Mouse (Mus musculus): ENCODE results near the gene Flrt1. TPM values are rescaled to one million over a fixed set of nuclear protein-coding genes. Genes with fewer than 3 reads are reported as not detected.
"Not testable (repeated sequence)": the region's sequence is repeated elsewhere in the genome, so short reads cannot be mapped to it uniquely, and the experiment has no call there.

Gene Flrt1
- total RNA-seq, 4 experiments from 2014 or later, result 2.9 to 27.5 (median 14.8) TPM

GRCm38 (mm10) chr19:7067344-7068050, 38.0 kb downstream of the Flrt1 start:
- DNase-seq, result no peak

GRCm38 (mm10) chr19:7066828-7067342, 38.6 kb downstream of the Flrt1 start:
- DNase-seq, result no peak

- DNase-seq, result no peak
Observed at GRCm38 (mm10) chr19:7066034-7066827, 39.3 kb downstream of the Flrt1 start.

GRCm38 (mm10) chr19:7064571-7064970, 41.0 kb downstream of the Flrt1 start:
- peak; percentile 54 for DNase-seq

GRCm38 (mm10) chr19:7062916-7063315, 42.6 kb downstream of the Flrt1 start:
- DNase-seq, result no peak

GRCm38 (mm10) chr19:7062110-7062509, 43.4 kb downstream of the Flrt1 start:
- no peak for DNase-seq

GRCm38 (mm10) chr19:7058541-7058940, 47.0 kb downstream of the Flrt1 start:
- DNase-seq, result no peak

- DNase-seq, result peak; percentile 87
Observed at GRCm38 (mm10) chr19:7057722-7058207, 47.8 kb downstream of the Flrt1 start.

- peak; percentile 70 for DNase-seq
Observed at GRCm38 (mm10) chr19:7057126-7057721, 48.3 kb downstream of the Flrt1 start.

- peak; percentile 77 for DNase-seq
Observed at GRCm38 (mm10) chr19:7056248-7057087, 49.1 kb downstream of the Flrt1 start, which contains the start of gene Macrod1. TSS of gene Macrod1 (plus strand) at chr19:7056810.

GRCm38 (mm10) chr19:7055173-7055572, 50.4 kb downstream of the Flrt1 start:
- DNase-seq, result no peak

- no peak for DNase-seq
Observed at GRCm38 (mm10) chr19:7054772-7055171, 50.8 kb downstream of the Flrt1 start.

- DNase-seq, result not testable (repeated sequence)
Observed at GRCm38 (mm10) chr19:7053382-7053781, 52.1 kb downstream of the Flrt1 start.

GRCm38 (mm10) chr19:7044706-7045105, 60.8 kb downstream of the Flrt1 start:
- no peak for DNase-seq

GRCm38 (mm10) chr19:7044279-7044678, 61.2 kb downstream of the Flrt1 start:
- no peak for DNase-seq

Other genes starting within 250 kb of the Flrt1 start
- 1 to 10 TPM; 1.7 to 3.6 (median 2.4) TPM for gene Ccdc88b, start 247.5 kb downstream of the Flrt1 start, total RNA-seq (2022)
- gene Trmt112, start 196.0 kb downstream of the Flrt1 start, total RNA-seq (2022), result 100 to 1,000 TPM in 2 of 4 experiments, 10 to 100 TPM in 2; 83.2 to 116 (median 99.0) TPM
- gene Prdx5, start 195.6 kb downstream of the Flrt1 start, total RNA-seq (2022), result 100 to 1,000 TPM; 197 to 273 (median 224) TPM
- 10 to 100 TPM; 38.3 to 45.1 (median 44.1) TPM for gene Esrra, start 183.9 kb downstream of the Flrt1 start, total RNA-seq (2022)
- gene Catsperz, start 180.3 kb downstream of the Flrt1 start, total RNA-seq (2022), result not detected
- under 1 TPM in 2 of 4 experiments, not detected in 2; 0.14 to 0.24 TPM for gene Kcnk4, start 171.2 kb downstream of the Flrt1 start, total RNA-seq (2022)
- 10 to 100 TPM; 49.9 to 63.1 (median 56.6) TPM for gene Bad, start 163.9 kb downstream of the Flrt1 start, total RNA-seq (2022)
- gene Gpr137, start 163.2 kb downstream of the Flrt1 start, total RNA-seq (2022), result 10 to 100 TPM; 55.6 to 66.1 (median 63.4) TPM
- 100 to 1,000 TPM; 153 to 231 (median 191) TPM for gene Ppp1r14b, start 130.8 kb downstream of the Flrt1 start, total RNA-seq (2022)
- 10 to 100 TPM; 40.1 to 83.9 (median 62.1) TPM for gene Plcb3, start 129.3 kb downstream of the Flrt1 start, total RNA-seq (2022)
- 100 to 1,000 TPM in 2 of 4 experiments, 10 to 100 TPM in 2; 62.4 to 165 (median 91.8) TPM for gene Fkbp2, start 125.2 kb downstream of the Flrt1 start, total RNA-seq (2022)
- 100 to 1,000 TPM in 1 of 4 experiments, 10 to 100 TPM in 3; 86.5 to 119 (median 95.7) TPM for gene Vegfb, start 118.1 kb downstream of the Flrt1 start, total RNA-seq (2022)
- gene Dnajc4, start 113.2 kb downstream of the Flrt1 start, total RNA-seq (2022), result 10 to 100 TPM; 38.4 to 55.9 (median 43.3) TPM
- gene Nudt22, start 109.6 kb downstream of the Flrt1 start, total RNA-seq (2022), result 10 to 100 TPM; 36.6 to 56.0 (median 48.7) TPM
- gene Trpt1, start 109.6 kb downstream of the Flrt1 start, total RNA-seq (2022), result 10 to 100 TPM; 11.0 to 18.6 (median 15.0) TPM
- 10 to 100 TPM in 2 of 4 experiments, 1 to 10 TPM in 2; 6.4 to 10.8 (median 8.8) TPM for gene Fermt3, start 86.3 kb downstream of the Flrt1 start, total RNA-seq (2022)
- 100 to 1,000 TPM; 129 to 273 (median 162) TPM for gene Stip1, start 65.8 kb downstream of the Flrt1 start, total RNA-seq (2022)
- 10 to 100 TPM; 27.7 to 64.8 (median 40.3) TPM for gene Macrod1, start 48.9 kb downstream of the Flrt1 start, total RNA-seq (2022)
- gene Otub1, start 100.6 kb upstream of the Flrt1 start, total RNA-seq (2022), result 100 to 1,000 TPM; 127 to 182 (median 149) TPM
- gene Cox8a, start 111.9 kb upstream of the Flrt1 start, total RNA-seq (2022), result 100 to 1,000 TPM; 725 to 927 (median 846) TPM
- gene Naa40, start 135.5 kb upstream of the Flrt1 start, total RNA-seq (2022), result 10 to 100 TPM; 20.9 to 27.4 (median 24.4) TPM
- 1 to 10 TPM; 3.8 to 7.5 (median 5.3) TPM for gene Rcor2, start 161.6 kb upstream of the Flrt1 start, total RNA-seq (2022)
- gene Mark2, start 236.1 kb upstream of the Flrt1 start, total RNA-seq (2022), result 10 to 100 TPM; 66.7 to 95.6 (median 79.8) TPM

All from adrenal gland, adult 8-10 months (tissue).